Mouse (Mus musculus) liver, embryonic 11.5 days (tissue): ENCODE data around the gene Stpg2. TPM values are rescaled to one million over a fixed set of nuclear protein-coding genes. Genes with fewer than 3 reads are reported as not detected.
"Not testable (repeated sequence)": the region's sequence is repeated elsewhere in the genome, so short reads cannot be mapped to it uniquely, and the experiment has no call there.

Experiments used
- ATAC-seq: fragments of 200-750 bp; cut with Nextera tagmentation; replicated peaks from 2 replicates; pipeline ENCODE4 v1.8.0; 2017; ENCODE audit warnings: moderate number of reproducible peaks, mild to moderate bottlenecking, moderate TSS enrichment, moderate library complexity; ENCODE audit not compliant: low FRiP score
- DNase-seq: peaks from one replicate; pipeline ENCODE4 v3.0.0-alpha.2; 2017; ENCODE audit warnings: low spot score
- H3K27ac ChIP-seq: fragments of 300-500 bp; sonication (generic); 2 replicates; pipeline ENCODE4 v1.5.1; 2014; ENCODE audit warnings: mild to moderate bottlenecking, low read depth, low read length, control low read depth
- H3K27me3 ChIP-seq: fragments of 300-500 bp; sonication (generic); replicated peaks from 2 replicates; pipeline ENCODE4 v1.6.1; 2014; ENCODE audit warnings: low read length, mixed read lengths; ENCODE audit not compliant: control insufficient read depth, insufficient read depth
- H3K36me3 ChIP-seq: fragments of 300-500 bp; sonication (generic); 2 replicates; pipeline ENCODE4 v1.6.1; 2014; ENCODE audit warnings: mild to moderate bottlenecking, low read length, moderate library complexity, mixed read lengths; ENCODE audit not compliant: control insufficient read depth, insufficient read depth
- H3K4me1 ChIP-seq: fragments of 300-500 bp; sonication (generic); replicated peaks from 2 replicates; pipeline ENCODE4 v1.6.1; 2014; ENCODE audit warnings: low read length, mixed read lengths; ENCODE audit not compliant: control insufficient read depth, insufficient read depth
- H3K4me2 ChIP-seq: fragments of 300-500 bp; sonication (generic); 2 replicates; pipeline ENCODE4 v1.6.1; 2014; ENCODE audit warnings: mild to moderate bottlenecking, control low read depth, moderate library complexity
- H3K4me3 ChIP-seq: fragments of 300-500 bp; sonication (generic); 2 replicates; pipeline ENCODE4 v1.5.1; 2014; ENCODE audit warnings: low read depth, low read length, control low read depth
- H3K9ac ChIP-seq: fragments of 300-500 bp; sonication (generic); 2 replicates; pipeline ENCODE4 v1.6.1; 2014; ENCODE audit warnings: low read depth, low read length, control low read depth
- H3K9me3 ChIP-seq: fragments of 300-500 bp; sonication (generic); 2 replicates; pipeline ENCODE4 v1.6.1; 2016; ENCODE audit warnings: low read length, inconsistent platforms, mixed read lengths; ENCODE audit not compliant: control insufficient read depth
- WGBS: fragments of 180-500 bp; shearing (Covaris S2); extraction: QIAGEN DNeasy Blood & Tissue Kit; methylation state at CpG from one replicate; pipeline ENCODE4 v1.1.7; 2014; 5-methylcytosine and 5-hydroxymethylcytosine counted together
- polyA plus RNA-seq: library from polyadenylated mRNA; unstranded; fragments of >200 nt; fragmentation: Nextera tagmentation; extraction: Ambion mirVana; gene quantifications from 2 replicates; pipeline ENCODE4 v1.2.1, GENCODE M21; 2014

Gene Stpg2
- polyA plus RNA-seq, 1 experiment from 2014 or later = not detected

DNA sequence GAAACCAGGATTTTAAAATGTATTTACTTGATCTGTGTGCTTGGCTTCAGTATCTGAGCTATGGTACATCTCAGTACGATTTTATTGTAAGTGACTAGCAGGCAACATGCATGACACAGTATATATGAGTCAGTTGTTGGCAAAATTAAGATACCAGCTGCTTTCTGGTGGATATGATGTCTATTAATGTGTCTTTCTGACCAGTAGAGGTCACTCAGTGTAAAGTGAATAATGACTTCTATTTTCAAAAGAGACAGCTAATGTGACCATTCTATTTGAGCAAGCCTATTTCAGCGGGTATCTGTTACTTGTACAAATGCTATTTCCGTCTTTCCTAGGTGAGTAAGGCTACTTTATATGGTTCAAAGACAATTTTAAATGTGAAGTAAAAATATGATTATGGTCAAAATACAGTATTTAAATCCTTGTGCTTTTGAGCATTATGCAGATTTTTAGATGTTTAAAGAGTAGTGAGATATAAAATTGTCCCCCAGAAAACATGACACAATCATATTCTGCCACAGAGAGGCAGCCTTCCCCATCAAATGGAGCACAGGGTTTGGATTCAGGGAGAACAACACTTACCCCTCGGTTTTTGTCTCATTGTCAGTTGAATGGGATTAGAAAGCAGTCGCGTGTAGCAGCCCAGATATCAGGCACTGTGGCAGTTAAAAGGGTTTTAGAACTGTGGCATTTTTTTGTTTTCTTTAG is 303.9 kb downstream of the Stpg2 start:
- Histone ChIP-seq H3K36me3 (no peaks in the 10 kb centered on the region), H3K27me3 (no peaks in the 10 kb centered on the region), H3K27ac (no peak overlapping the region), H3K4me2 (no peak overlapping the region), H3K9me3 (no peaks in the 10 kb centered on the region), H3K4me3 (no peak overlapping the region), H3K9ac (no peak overlapping the region), H3K4me1 (no peaks in the 10 kb centered on the region)
- ATAC-seq = no peak
- WGBS = 57% methylated on average over 6 of the region's 6 CpGs
- no peak for DNase-seq

GRCm38 (mm10) chr3:139578496-139578895 is 373.0 kb downstream of the Stpg2 start:
- DNase-seq = no peak
- Histone ChIP-seq H3K4me1 (no peaks in the 10 kb centered on the region), H3K4me3 (no peak overlapping the region), H3K27me3 (no peaks in the 10 kb centered on the region), H3K27ac (no peak overlapping the region), H3K9me3 (no peaks in the 10 kb centered on the region), H3K4me2 (no peak overlapping the region), H3K36me3 (no peaks in the 10 kb centered on the region), H3K9ac (no peak overlapping the region)
- WGBS = 75% methylated on average over 2 of the region's 2 CpGs
- ATAC-seq = no peak

DNA sequence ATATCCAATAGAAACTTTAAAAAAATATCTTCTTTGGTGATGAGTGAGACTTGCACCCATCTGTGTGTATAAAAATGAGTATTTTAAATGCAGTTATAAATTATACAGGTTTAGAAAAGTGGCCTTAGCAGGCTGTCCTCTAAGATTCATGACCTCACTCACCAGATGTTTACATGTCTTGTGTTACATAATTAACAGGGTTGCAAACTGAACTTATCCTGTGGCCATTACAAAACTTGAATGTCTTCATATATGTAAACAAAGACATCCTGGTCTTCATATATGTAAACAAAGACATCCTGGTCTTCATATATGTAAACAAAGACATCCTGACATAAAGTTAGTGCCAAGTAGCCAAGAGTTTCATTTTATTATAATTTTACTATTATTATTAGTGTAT is 375.8 kb downstream of the Stpg2 start:
- no peaks in the 10 kb centered on the region for H3K4me1 ChIP-seq
- no peak overlapping the region for H3K4me2 ChIP-seq
- DNase-seq = no peak
- H3K9ac ChIP-seq = no peak overlapping the region
- H3K36me3 ChIP-seq = no peaks in the 10 kb centered on the region
- no peak overlapping the region for H3K27ac ChIP-seq
- no peak overlapping the region for H3K4me3 ChIP-seq
- no peak for ATAC-seq
- H3K27me3 ChIP-seq = no peaks in the 10 kb centered on the region
- no peaks in the 10 kb centered on the region for H3K9me3 ChIP-seq

GRCm38 (mm10) chr3:139599508-139599907 is 394.0 kb downstream of the Stpg2 start:
- Histone ChIP-seq H3K4me3 (no peak overlapping the region), H3K9me3 (no peaks in the 10 kb centered on the region), H3K4me2 (no peak overlapping the region), H3K27ac (no peak overlapping the region), H3K27me3 (no peaks in the 10 kb centered on the region), H3K9ac (no peak overlapping the region), H3K4me1 (no peaks in the 10 kb centered on the region), H3K36me3 (no peaks in the 10 kb centered on the region)
- WGBS = 64% methylated on average over 3 of the region's 3 CpGs
- ATAC-seq (no peak), DNase-seq (no peak)

GRCm38 (mm10) chr3:139608267-139608666 is 402.8 kb downstream of the Stpg2 start:
- not testable (repeated sequence) for H3K36me3 ChIP-seq, H3K27me3 ChIP-seq, H3K4me3 ChIP-seq, H3K9me3 ChIP-seq, H3K4me2 ChIP-seq, ATAC-seq, H3K27ac ChIP-seq, H3K9ac ChIP-seq, H3K4me1 ChIP-seq, DNase-seq

DNA sequence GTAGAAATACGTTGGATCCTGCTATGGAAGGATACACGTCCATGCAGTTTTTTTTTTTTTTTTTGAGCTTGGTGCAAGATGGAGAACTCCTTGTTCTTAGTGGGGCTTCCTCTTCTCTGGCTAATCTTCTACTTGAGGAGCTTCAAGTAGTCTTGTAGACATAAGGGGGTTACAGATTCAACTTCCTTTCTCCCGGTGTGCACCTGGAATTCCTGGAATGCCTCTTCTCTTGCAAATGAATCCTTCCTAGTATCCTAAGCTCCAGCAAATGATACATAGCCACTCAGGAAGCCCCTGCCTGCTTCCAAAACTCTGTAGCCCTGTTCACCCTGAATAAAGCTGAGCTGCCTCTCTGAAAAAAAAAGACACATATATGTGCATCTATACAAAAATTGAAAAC is 409.1 kb downstream of the Stpg2 start:
- Histone ChIP-seq H3K27ac (no peak overlapping the region), H3K4me1 (no peaks in the 10 kb centered on the region), H3K27me3 (no peaks in the 10 kb centered on the region), H3K4me3 (no peak overlapping the region), H3K9ac (no peak overlapping the region), H3K4me2 (no peak overlapping the region), H3K9me3 (no peaks in the 10 kb centered on the region), H3K36me3 (no peaks in the 10 kb centered on the region)
- ATAC-seq = no peak
- WGBS = 63% methylated on average over 3 of the region's 3 CpGs
- no peak for DNase-seq

DNA sequence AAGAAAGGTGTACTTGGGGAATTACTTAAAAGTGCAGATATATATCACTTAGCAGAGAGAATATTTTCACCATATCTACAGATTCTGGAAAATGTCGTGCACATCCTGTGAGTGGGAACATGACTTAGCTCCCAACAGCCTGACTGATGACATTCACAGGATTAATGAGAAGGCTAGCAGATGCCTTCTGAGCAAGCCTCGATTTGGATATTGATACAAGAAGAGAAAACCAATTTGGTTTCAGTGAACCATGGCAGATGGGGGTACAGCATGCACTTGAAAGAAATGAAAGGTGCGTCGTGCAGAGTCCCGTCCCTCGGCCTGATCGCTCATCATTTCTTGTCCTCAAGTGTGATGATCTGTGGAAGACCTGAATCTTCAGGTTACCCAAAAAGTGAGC is 410.3 kb downstream of the Stpg2 start:
- no peaks in the 10 kb centered on the region for H3K9me3 ChIP-seq
- DNase-seq (no peak), ATAC-seq (no peak)
- WGBS = 87% methylated on average over 7 of the region's 7 CpGs
- no peak overlapping the region for H3K9ac ChIP-seq
- no peaks in the 10 kb centered on the region for H3K4me1 ChIP-seq
- no peaks in the 10 kb centered on the region for H3K27me3 ChIP-seq
- H3K36me3 ChIP-seq = no peaks in the 10 kb centered on the region
- H3K27ac ChIP-seq = no peak overlapping the region
- H3K4me2 ChIP-seq = no peak overlapping the region
- H3K4me3 ChIP-seq = no peak overlapping the region

GRCm38 (mm10) chr3:139637887-139638286 is 432.4 kb downstream of the Stpg2 start:
- no peak for ATAC-seq
- Histone ChIP-seq H3K4me3 (no peak overlapping the region), H3K9ac (no peak overlapping the region), H3K36me3 (no peaks in the 10 kb centered on the region), H3K4me2 (no peak overlapping the region), H3K27ac (no peak overlapping the region), H3K27me3 (no peaks in the 10 kb centered on the region), H3K9me3 (no peaks in the 10 kb centered on the region), H3K4me1 (no peaks in the 10 kb centered on the region)
- 82% methylated on average over 8 of the region's 8 CpGs for WGBS
- no peak for DNase-seq

DNA sequence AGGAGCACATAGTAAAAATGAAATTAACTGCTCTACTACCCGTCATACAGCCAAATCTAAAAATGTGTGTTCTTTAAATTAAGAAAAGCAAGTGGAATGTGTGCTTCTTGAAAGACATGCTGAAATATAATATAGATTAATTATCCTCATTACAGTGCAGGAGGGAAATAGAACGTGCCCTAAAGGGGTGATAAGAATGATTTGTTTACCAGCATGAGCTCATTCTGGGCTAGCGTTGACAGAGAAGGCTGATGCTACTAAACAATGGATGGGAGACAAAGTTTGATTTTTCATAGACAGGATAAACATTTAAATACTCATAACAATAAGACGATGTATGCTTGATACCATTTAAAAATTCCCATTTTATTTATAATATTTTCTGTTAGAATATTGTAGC is 446.0 kb downstream of the Stpg2 start:
- Histone ChIP-seq H3K9me3 (no peaks in the 10 kb centered on the region), H3K4me2 (no peak overlapping the region), H3K27ac (no peak overlapping the region), H3K4me3 (no peak overlapping the region), H3K36me3 (no peaks in the 10 kb centered on the region), H3K9ac (no peak overlapping the region), H3K4me1 (no peaks in the 10 kb centered on the region), H3K27me3 (no peaks in the 10 kb centered on the region)
- 67% methylated on average over 4 of the region's 4 CpGs for WGBS
- DNase-seq (no peak), ATAC-seq (no peak)
